Mouse (Mus musculus) Patski (cell line): ENCODE measurements around the gene Ttc21a. TPM values are rescaled to one million over a fixed set of nuclear protein-coding genes. Genes with fewer than 3 reads are reported as not detected.

Experiments used
- ATAC-seq: fragments of 100-300 bp; one replicate; pipeline ENCODE4 v1.8.0; 2021
- CTCF ChIA-PET: fragments of 350-600 bp; sonication (Branson Sonifier 250); formaldehyde crosslinking; loops from one replicate; lab custom pipeline; 2022; ENCODE audit warnings: inconsistent platforms; lab: Charles Lee
- POLR2A ChIA-PET: fragments of 350-600 bp; sonication (Branson Sonifier 250); formaldehyde crosslinking; loops from one replicate; lab custom pipeline; 2022; ENCODE audit warnings: antibody characterized with exemption, inconsistent platforms; lab: Charles Lee
- DNase-seq: peaks from one replicate; pipeline ENCODE4 v3.0.0-alpha.2; 2011; ENCODE audit warnings: low read depth, low spot score
- H3K27me3 ChIP-seq: fragments of 371-371 bp; one replicate; pipeline ENCODE4 v1.5.1; 2021
- CTCF ChIP-seq: fragments of 100-300 bp; IDR thresholded peaks from one replicate; pipeline ENCODE4 v1.5.1; 2021
- in situ Hi-C: fragments of 300-500 bp; cut with MboI; formaldehyde crosslinking; loops from 3 replicates; pipeline ENCODE4 v1.11.1; 2018; ENCODE audit warnings: low pct_unique_long_range_greater_than_20kb, mixed read lengths
- polyA plus RNA-seq: library from polyadenylated mRNA; unstranded; gene quantifications from one replicate; pipeline ENCODE4 v1.2.3, GENCODE M21; 2021

Ttc21a gene
- polyA plus RNA-seq, 1 experiment from 2014 or later: 0.64 TPM

GRCm38 (mm10) chr9:119981183-119982179, 44.1 kb downstream of the Ttc21a start:
- no peak for TF ChIP-seq CTCF
- DNase-seq (no peak), ATAC-seq (peak; percentile 16)
- H3K27me3 ChIP-seq: no peaks in the 10 kb centered on the region
- POLR2A ChIA-PET: interaction anchor here (0.8 to 1.2 kb wide), 2 partner anchors 11 to 33 kb away, joined by 3 read pairs; no protein-coding TSS in a partner anchor
- in situ Hi-C loops: no loop called here
- CTCF ChIA-PET: interaction anchor here (0.6 to 1.5 kb wide), 5 partner anchors 7 to 91 kb away, joined by 3 read pairs; no protein-coding TSS in a partner anchor

- in situ Hi-C loops: no loop called here
- ATAC-seq (no peak), DNase-seq (no peak)
- ChIA-PET CTCF (interaction anchor here (0.6 to 1.5 kb wide), 2 partner anchors 8 to 26 kb away, joined by 3 read pairs; no protein-coding TSS in a partner anchor), POLR2A (interaction anchor here (0.9 to 1.0 kb wide), 2 partner anchors 9 to 28 kb away, joined by 3 read pairs; no protein-coding TSS in a partner anchor)
- TF ChIP-seq CTCF: no peak
- no peaks in the 10 kb centered on the region for H3K27me3 ChIP-seq
Measured at GRCm38 (mm10) chr9:119982241-119982811, 44.9 kb downstream of the Ttc21a start.

- ChIA-PET POLR2A (interaction anchor here (0.7 to 1.0 kb wide), 3 partner anchors 9 to 27 kb away, joined by 3 read pairs; no protein-coding TSS in a partner anchor), CTCF (interaction anchor here (0.8 to 1.5 kb wide), 2 partner anchors 9 to 26 kb away, joined by 3 to 4 read pairs; no protein-coding TSS in a partner anchor)
- no peak for TF ChIP-seq CTCF
- DNase-seq (no peak), ATAC-seq (peak; percentile 46)
- in situ Hi-C loops: no loop called here
- H3K27me3 ChIP-seq: no peaks in the 10 kb centered on the region
Measured at GRCm38 (mm10) chr9:119982956-119983551, 45.6 kb downstream of the Ttc21a start.

GRCm38 (mm10) chr9:119983585-119984535, 46.5 kb downstream of the Ttc21a start:
- in situ Hi-C loops: no loop called here
- DNase-seq (no peak), ATAC-seq (peak; percentile 71)
- no peak for TF ChIP-seq CTCF
- CTCF ChIA-PET: interaction anchor here (0.8 kb wide), 1 partner anchor 10 kb away, joined by 4 read pairs; no protein-coding TSS in a partner anchor
- H3K27me3 ChIP-seq: no peaks in the 10 kb centered on the region
- POLR2A ChIA-PET: interaction anchor here (0.7 kb wide), 2 partner anchors 22 to 402 kb away, joined by 3 to 6 read pairs; no protein-coding TSS in a partner anchor

- ChIA-PET POLR2A (no interaction called here), CTCF (interaction anchor here (1.0 kb wide), 1 partner anchor 15 kb away, joined by 3 read pairs; no protein-coding TSS in a partner anchor)
- in situ Hi-C loops: no loop called here
- H3K27me3 ChIP-seq: no peaks in the 10 kb centered on the region
- DNase-seq (no peak), ATAC-seq (no peak)
- TF ChIP-seq CTCF: no peak
Measured at GRCm38 (mm10) chr9:119984536-119985011, 47.2 kb downstream of the Ttc21a start, which contains the start of gene Csrnp1. Gene Csrnp1, minus strand, starts transcription at chr9:119984658.

- ChIA-PET POLR2A (no interaction called here), CTCF (no interaction called here)
- in situ Hi-C loops: no loop called here
- H3K27me3 ChIP-seq: no peaks in the 10 kb centered on the region
- ATAC-seq (no peak), DNase-seq (no peak)
- no peak for TF ChIP-seq CTCF
Measured at GRCm38 (mm10) chr9:119985881-119986574, 48.6 kb downstream of the Ttc21a start.

GRCm38 (mm10) chr9:119988304-119988703, 50.9 kb downstream of the Ttc21a start:
- DNase-seq (no peak), ATAC-seq (no peak)
- TF ChIP-seq CTCF: no peak
- ChIA-PET CTCF (no interaction called here), POLR2A (no interaction called here)
- in situ Hi-C loops: no loop called here
- no peaks in the 10 kb centered on the region for H3K27me3 ChIP-seq

GRCm38 (mm10) chr9:119991310-119991709, 53.9 kb downstream of the Ttc21a start:
- TF ChIP-seq CTCF: no peak
- CTCF ChIA-PET: no interaction called here
- in situ Hi-C loops: no loop called here
- ATAC-seq: no peak
- no peaks in the 10 kb centered on the region for H3K27me3 ChIP-seq
- DNase-seq: no peak
- POLR2A ChIA-PET: no interaction called here
